Mouse (Mus musculus) midbrain, embryonic 15.5 days (tissue): ENCODE measurements around the gene Ntrk2. TPM values are rescaled to one million over a fixed set of nuclear protein-coding genes. Genes with fewer than 3 reads are reported as not detected.

Experiments used
- ATAC-seq: fragments of 200-750 bp; cut with Nextera tagmentation; replicated peaks from 2 replicates; pipeline ENCODE4 v1.8.0; 2017; ENCODE audit warnings: moderate TSS enrichment
- H3K27ac ChIP-seq: fragments of 300-500 bp; sonication (generic); 2 replicates; pipeline ENCODE4 v1.5.1; 2015; ENCODE audit warnings: mild to moderate bottlenecking, inconsistent platforms
- H3K27me3 ChIP-seq: fragments of 300-500 bp; sonication (generic); replicated peaks from 2 replicates; pipeline ENCODE4 v1.6.1; 2015; ENCODE audit warnings: inconsistent platforms
- H3K36me3 ChIP-seq: fragments of 300-500 bp; sonication (generic); replicated peaks from 2 replicates; pipeline ENCODE4 v1.6.1; 2015; ENCODE audit warnings: inconsistent platforms
- H3K4me1 ChIP-seq: fragments of 300-500 bp; sonication (generic); 2 replicates; pipeline ENCODE4 v1.6.1; 2015; ENCODE audit warnings: inconsistent platforms
- H3K4me2 ChIP-seq: fragments of 300-500 bp; sonication (generic); 2 replicates; pipeline ENCODE4 v1.6.1; 2015; ENCODE audit warnings: inconsistent platforms, mild to moderate bottlenecking, moderate library complexity
- H3K4me3 ChIP-seq: fragments of 300-500 bp; sonication (generic); 2 replicates; pipeline ENCODE4 v1.5.1; 2015; ENCODE audit warnings: mild to moderate bottlenecking, inconsistent platforms
- H3K9ac ChIP-seq: fragments of 300-500 bp; sonication (generic); 2 replicates; pipeline ENCODE4 v1.6.1; 2015; ENCODE audit warnings: mild to moderate bottlenecking, inconsistent platforms
- H3K9me3 ChIP-seq: fragments of 300-500 bp; sonication (generic); 2 replicates; pipeline ENCODE4 v1.6.1; 2016; ENCODE audit warnings: inconsistent platforms
- WGBS: fragments of 180-500 bp; shearing (Covaris S2); methylation state at CpG from one replicate; pipeline ENCODE4 v1.1.7; 2015; ENCODE audit warnings: mixed read lengths; 5-methylcytosine and 5-hydroxymethylcytosine counted together
- polyA plus RNA-seq: library from polyadenylated mRNA; unstranded; fragments of >200 nt; fragmentation: Nextera tagmentation; extraction: Ambion mirVana; gene quantifications from 2 replicates; pipeline ENCODE4 v1.2.1, GENCODE M21; 2015

Gene Ntrk2
- polyA plus RNA-seq, 1 experiment from 2014 or later = 121 TPM

DNA sequence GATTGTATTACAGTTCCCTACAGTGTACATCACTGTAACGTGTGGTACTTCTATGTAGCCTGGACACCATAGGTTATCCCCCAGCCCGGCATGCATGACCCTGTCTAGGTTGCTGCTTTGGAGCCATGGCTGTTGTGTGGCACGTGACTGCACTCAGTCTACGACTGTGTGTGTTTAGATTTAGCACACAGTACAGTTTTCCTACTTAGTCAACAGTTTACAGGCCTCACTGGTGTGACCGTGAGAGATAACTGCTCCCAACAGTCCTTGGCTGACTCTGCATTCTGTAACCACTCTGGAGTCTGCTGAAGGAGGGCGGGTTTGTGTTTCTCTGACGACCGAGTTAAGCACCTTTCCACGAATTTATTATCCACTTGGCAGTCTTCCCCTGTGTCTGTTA, 370.1 kb downstream of the Ntrk2 start:
- ATAC-seq = no peak
- no peak overlapping the region for H3K4me2 ChIP-seq
- H3K9me3 ChIP-seq = no peaks in the 10 kb centered on the region
- H3K27ac ChIP-seq = no peak overlapping the region
- H3K27me3 ChIP-seq = no peaks in the 10 kb centered on the region
- H3K4me3 ChIP-seq = no peak overlapping the region
- H3K36me3 ChIP-seq = no peaks in the 10 kb centered on the region
- no peak overlapping the region for H3K9ac ChIP-seq
- 79% methylated on average over 9 of the region's 9 CpGs for WGBS
- peaks cover 17% of the 10 kb centered on the region; the same call in 1 of the 2 replicates for H3K4me1 ChIP-seq

DNA sequence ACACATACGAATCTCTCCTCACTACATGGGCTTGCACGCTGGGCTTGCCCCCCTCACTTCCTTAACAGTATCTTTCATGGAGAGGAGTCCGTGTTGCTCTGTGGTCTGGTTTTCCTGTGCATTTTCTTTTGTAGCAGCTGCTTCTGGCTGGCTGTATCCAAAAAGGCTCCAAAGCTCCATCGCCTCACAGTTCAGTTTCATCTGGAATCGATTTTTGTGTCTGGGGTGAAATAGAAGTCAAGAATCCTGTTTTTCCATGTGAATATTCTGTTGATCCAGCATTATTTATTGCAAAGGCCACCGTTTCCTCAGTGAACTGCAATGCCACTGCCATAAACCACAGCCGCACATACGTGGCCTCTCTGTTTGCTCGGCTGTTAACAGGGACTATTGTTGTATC, 370.6 kb downstream of the Ntrk2 start:
- Histone ChIP-seq H3K9me3 (no peaks in the 10 kb centered on the region), H3K9ac (no peak overlapping the region), H3K36me3 (no peaks in the 10 kb centered on the region), H3K4me2 (no peak overlapping the region), H3K4me1 (peaks cover 17% of the 10 kb centered on the region; the same call in 1 of the 2 replicates), H3K4me3 (no peak overlapping the region), H3K27me3 (no peaks in the 10 kb centered on the region), H3K27ac (no peak overlapping the region)
- no peak for ATAC-seq
- WGBS = 66% methylated on average over 9 of the region's 9 CpGs

DNA sequence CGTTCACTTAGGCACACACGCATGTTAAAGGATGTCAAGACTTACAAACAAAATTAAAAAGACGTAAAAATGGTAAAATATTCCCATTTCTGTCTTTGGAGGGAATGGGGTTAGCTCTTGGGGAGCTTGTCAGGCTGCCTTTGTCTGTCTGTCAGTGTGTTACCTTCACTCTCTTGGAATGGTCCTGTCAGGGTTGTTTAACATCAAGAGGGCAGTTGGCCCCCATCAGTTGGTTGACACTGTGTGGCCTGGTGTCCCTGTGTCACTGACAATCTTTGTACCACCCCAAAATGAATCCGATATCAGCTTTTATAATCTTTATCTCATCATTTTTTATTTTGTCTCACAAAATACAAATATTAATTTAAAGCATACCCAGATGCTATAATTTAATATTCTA, 373.6 kb downstream of the Ntrk2 start:
- peaks cover 17% of the 10 kb centered on the region; the same call in 1 of the 2 replicates for H3K4me1 ChIP-seq
- H3K9ac ChIP-seq = no peak overlapping the region
- whole genome bisulfite sequencing = 69% methylated on average over 4 of the region's 4 CpGs
- no peak overlapping the region for H3K4me2 ChIP-seq
- no peaks in the 10 kb centered on the region for H3K27me3 ChIP-seq
- ATAC-seq = no peak
- H3K4me3 ChIP-seq = no peak overlapping the region
- no peak overlapping the region for H3K27ac ChIP-seq
- no peaks in the 10 kb centered on the region for H3K9me3 ChIP-seq
- H3K36me3 ChIP-seq = no peaks in the 10 kb centered on the region

DNA sequence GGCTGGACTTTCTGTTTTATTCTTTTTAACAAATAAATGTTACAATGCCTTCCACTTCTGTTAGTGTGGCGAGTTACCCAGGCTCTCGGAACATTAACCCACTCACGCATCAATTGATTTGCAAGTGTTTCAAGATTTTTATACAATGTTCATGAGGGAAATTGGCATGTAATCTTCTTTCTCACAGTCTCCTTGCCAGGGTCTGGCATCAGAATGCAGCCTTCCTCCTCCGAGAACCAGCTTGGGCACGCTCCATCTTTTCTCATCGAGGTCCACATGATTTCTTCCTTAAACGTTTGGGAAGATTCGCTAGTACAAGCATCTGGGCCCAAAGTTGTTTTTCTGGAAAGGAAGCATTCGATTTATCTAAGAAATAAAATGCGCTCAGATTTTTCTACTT, 374.4 kb downstream of the Ntrk2 start:
- H3K4me2 ChIP-seq = peak overlapping the region; percentile 24; the same call in 1 of the 2 replicates
- H3K27ac ChIP-seq = no peak overlapping the region
- no peaks in the 10 kb centered on the region for H3K9me3 ChIP-seq
- 57% methylated on average over 10 of the region's 10 CpGs for WGBS
- no peak for ATAC-seq
- no peak overlapping the region for H3K4me3 ChIP-seq
- H3K9ac ChIP-seq = no peak overlapping the region
- no peaks in the 10 kb centered on the region for H3K36me3 ChIP-seq
- H3K27me3 ChIP-seq = no peaks in the 10 kb centered on the region
- peaks cover 17% of the 10 kb centered on the region; the same call in 1 of the 2 replicates for H3K4me1 ChIP-seq

DNA sequence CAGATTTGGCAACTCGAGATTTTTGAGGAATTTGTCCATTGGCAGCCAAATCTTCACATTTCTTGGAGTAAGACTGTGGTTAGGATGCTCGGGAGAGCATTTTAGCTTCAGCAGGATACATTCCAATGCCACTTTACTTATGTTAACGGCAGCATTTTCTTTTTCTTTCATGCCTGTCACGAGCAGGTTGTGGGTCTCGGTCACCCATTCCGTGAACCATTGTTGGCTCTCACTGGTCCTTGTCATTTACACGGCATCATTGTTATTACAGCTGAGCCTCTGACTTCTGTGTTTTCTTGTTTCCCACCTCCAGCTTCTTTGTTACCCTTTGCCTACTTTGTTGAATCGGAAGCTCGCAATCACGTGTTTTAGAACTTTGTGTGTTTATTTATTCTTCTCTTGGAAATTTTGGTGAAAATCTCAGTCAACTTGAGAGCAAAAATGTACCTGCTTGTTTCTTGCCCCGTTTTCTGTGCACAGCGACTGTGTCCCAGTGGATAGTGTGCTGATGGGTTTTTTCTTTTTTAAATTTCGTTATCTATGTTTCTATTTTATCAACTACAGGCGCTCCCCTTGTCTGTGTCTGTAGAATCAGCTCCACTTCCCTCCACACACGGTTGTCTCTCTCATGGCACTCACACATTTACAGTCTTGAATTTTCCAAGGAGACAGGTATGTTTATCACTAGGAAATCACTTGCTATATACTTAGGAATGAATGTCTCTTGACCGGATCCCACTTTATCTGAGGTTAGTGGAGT, 375.0 kb downstream of the Ntrk2 start:
- Histone ChIP-seq H3K27ac (no peak overlapping the region), H3K9me3 (no peaks in the 10 kb centered on the region), H3K4me2 (peak overlapping the region; percentile 24; the same call in 1 of the 2 replicates), H3K27me3 (no peaks in the 10 kb centered on the region), H3K4me3 (no peak overlapping the region), H3K36me3 (no peaks in the 10 kb centered on the region), H3K4me1 (peaks cover 17% of the 10 kb centered on the region; the same call in 1 of the 2 replicates), H3K9ac (no peak overlapping the region)
- 45% methylated on average over 16 of the region's 16 CpGs for WGBS
- ATAC-seq = no peak

DNA sequence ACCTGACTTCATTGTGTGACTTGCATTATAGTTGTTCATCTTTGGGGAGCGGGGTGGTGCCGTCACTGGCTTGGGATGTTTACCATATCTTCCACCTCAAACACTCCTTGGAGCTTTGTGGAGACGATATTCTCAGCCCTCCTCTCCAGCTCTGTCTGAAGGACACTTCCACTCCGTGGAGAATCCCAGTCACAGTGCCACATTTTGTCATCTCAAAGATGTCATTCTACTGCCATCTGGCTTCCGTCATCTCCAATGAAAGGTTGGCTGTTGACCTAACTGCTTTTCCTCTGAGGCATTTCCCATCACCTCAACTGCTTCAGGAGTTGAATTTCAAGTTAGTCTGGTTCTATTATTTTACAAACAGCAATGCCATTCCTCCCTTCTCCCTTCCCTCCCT, 376.3 kb downstream of the Ntrk2 start:
- Histone ChIP-seq H3K4me2 (no peak overlapping the region), H3K27me3 (no peaks in the 10 kb centered on the region), H3K27ac (no peak overlapping the region), H3K4me1 (peaks cover 11% of the 10 kb centered on the region; the same call in 1 of the 2 replicates), H3K9me3 (no peaks in the 10 kb centered on the region), H3K4me3 (no peak overlapping the region), H3K9ac (no peak overlapping the region), H3K36me3 (no peaks in the 10 kb centered on the region)
- ATAC-seq = peak; percentile 48; the same call in 1 of the 2 replicates
- 48% methylated on average over 5 of the region's 5 CpGs for WGBS

Other genes with a start within 250 kb of the Ntrk2 start
- 0.04 and 0.05 TPM in 2 replicates for gene Slc28a3, start 195.7 kb upstream of the Ntrk2 start, polyA plus RNA-seq